Mouse (Mus musculus) liver, embryonic 14.5 days (tissue): ENCODE measurements around the gene Ugt1a2. TPM values are rescaled to one million over a fixed set of nuclear protein-coding genes. Genes with fewer than 3 reads are reported as not detected.

Experiments
- ATAC-seq: fragments of 200-750 bp; cut with Nextera tagmentation; 2 replicates; pipeline ENCODE4 v1.8.0; 2017; ENCODE audit warnings: moderate number of reproducible peaks, mild to moderate bottlenecking, moderate library complexity; ENCODE audit not compliant: insufficient read depth
- DNase-seq, 3 experiments: peaks; one replicate each; pipeline ENCODE4 v3.0.0-alpha.2; 2012 to 2013; ENCODE audit warnings: low read depth in 3 of 3, low spot score in 3 of 3
- H3K27ac ChIP-seq: fragments of 300-500 bp; sonication (generic); 2 replicates; pipeline ENCODE4 v1.5.1; 2014; ENCODE audit warnings: moderate library complexity, mild to moderate bottlenecking, control low read depth, inconsistent platforms
- H3K27me3 ChIP-seq: fragments of 300-500 bp; sonication (generic); 2 replicates; pipeline ENCODE4 v1.6.1; 2014; ENCODE audit warnings: mild to moderate bottlenecking, low read length, moderate library complexity; ENCODE audit not compliant: control insufficient read depth, insufficient read depth
- H3K36me3 ChIP-seq: fragments of 300-500 bp; sonication (generic); replicated peaks from 2 replicates; pipeline ENCODE4 v1.6.1; 2014; ENCODE audit warnings: low read depth; ENCODE audit not compliant: control insufficient read depth, insufficient read depth
- H3K4me1 ChIP-seq, 2 experiments: fragments of 200-500 bp in 1 of 2; fragments of 300-500 bp in 1 of 2; sonication (generic) in 1 of 2; replicated peaks; 2 replicates each; pipeline ENCODE4 v1.6.1; 2012 to 2014; ENCODE audit warnings: antibody characterized with exemption in 1 of 2, inconsistent platforms in 1 of 2, low read length in 1 of 2; ENCODE audit not compliant: control insufficient read depth in 2 of 2, insufficient read depth in 2 of 2
- H3K4me2 ChIP-seq: fragments of 300-500 bp; sonication (generic); 2 replicates; pipeline ENCODE4 v1.6.1; 2014; ENCODE audit warnings: low read depth, mild to moderate bottlenecking, control low read depth, moderate library complexity
- H3K4me3 ChIP-seq, 2 experiments: fragments of 200-500 bp in 1 of 2; fragments of 300-500 bp in 1 of 2; sonication (generic) in 1 of 2; 2 replicates each; pipeline ENCODE4 v1.5.1; 2012 to 2014; ENCODE audit warnings: low read depth in 2 of 2, low read length in 2 of 2, mild to moderate bottlenecking in 2 of 2, control low read depth in 1 of 2, inconsistent platforms in 1 of 2, moderate library complexity in 1 of 2; ENCODE audit not compliant: insufficient read depth in 1 of 2
- H3K9ac ChIP-seq: fragments of 300-500 bp; sonication (generic); replicated peaks from 2 replicates; pipeline ENCODE4 v1.6.1; 2014; ENCODE audit warnings: mild to moderate bottlenecking, control low read depth, moderate library complexity
- H3K9me3 ChIP-seq: fragments of 300-500 bp; sonication (generic); 2 replicates; pipeline ENCODE4 v1.6.1; 2016; ENCODE audit warnings: low read length, mixed read lengths; ENCODE audit not compliant: control insufficient read depth
- CTCF ChIP-seq: IDR thresholded peaks from 2 replicates; pipeline ENCODE4 v1.5.1; 2016; ENCODE audit warnings: antibody characterized with exemption, low read depth, control low read depth
- EP300 ChIP-seq: IDR thresholded peaks from 2 replicates; pipeline ENCODE4 v1.6.1; 2016; ENCODE audit warnings: antibody characterized with exemption, low read depth
- WGBS: fragments of 180-500 bp; shearing (Covaris S2); extraction: QIAGEN DNeasy Blood & Tissue Kit; methylation state at CpG from one replicate; pipeline ENCODE4 v1.1.7; 2014; ENCODE audit not compliant: insufficient replicate concordance; 5-methylcytosine and 5-hydroxymethylcytosine counted together
- polyA plus RNA-seq, 2 experiments: library from polyadenylated mRNA; depleted of rRNA in 1 of 2; stranded (reverse) in 1 of 2; unstranded in 1 of 2; fragments of >200 nt; fragmentation: Nextera tagmentation in 1 of 2; extraction: Ambion mirVana in 1 of 2; gene quantifications; 2 replicates each; pipeline versions ENCODE4 v1.2.1 to v1.2.3; 2012 to 2014

Gene Ugt1a2
- polyA plus RNA-seq, 2 experiments = 0.02 TPM; not detected in 1

DNA sequence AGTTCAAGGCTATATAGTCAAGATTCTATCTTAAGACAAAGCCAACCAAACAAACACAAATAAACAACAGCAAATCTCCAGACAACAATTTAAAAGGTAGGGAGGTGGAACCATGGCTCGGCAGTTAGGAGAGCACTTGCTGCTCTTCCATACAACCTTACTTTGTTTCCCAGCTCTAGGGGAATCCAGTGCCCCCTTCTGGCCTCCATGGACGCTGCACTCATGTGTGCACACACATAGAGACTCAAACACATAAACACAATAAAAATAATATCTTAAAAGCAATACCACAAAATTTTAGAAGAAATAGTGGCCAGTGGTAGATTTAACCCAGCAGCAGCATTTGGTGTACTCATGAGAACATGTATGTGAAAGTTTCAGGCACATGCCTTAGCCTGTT is 16.7 kb downstream of the Ugt1a2 start:
- Histone ChIP-seq H3K4me3 (no peak overlapping the region), H3K9ac (no peak overlapping the region), H3K36me3 (no peaks in the 10 kb centered on the region), H3K4me1 (no peaks in the 10 kb centered on the region), H3K27ac (no peak overlapping the region), H3K4me2 (no peak overlapping the region), H3K27me3 (no peaks in the 10 kb centered on the region), H3K9me3 (peaks cover 21% of the 10 kb centered on the region)
- DNase-seq = no peak
- TF ChIP-seq EP300 (no peak), CTCF (no peak)
- 37% methylated on average over 2 of the region's 2 CpGs for WGBS
- no peak for ATAC-seq

DNA sequence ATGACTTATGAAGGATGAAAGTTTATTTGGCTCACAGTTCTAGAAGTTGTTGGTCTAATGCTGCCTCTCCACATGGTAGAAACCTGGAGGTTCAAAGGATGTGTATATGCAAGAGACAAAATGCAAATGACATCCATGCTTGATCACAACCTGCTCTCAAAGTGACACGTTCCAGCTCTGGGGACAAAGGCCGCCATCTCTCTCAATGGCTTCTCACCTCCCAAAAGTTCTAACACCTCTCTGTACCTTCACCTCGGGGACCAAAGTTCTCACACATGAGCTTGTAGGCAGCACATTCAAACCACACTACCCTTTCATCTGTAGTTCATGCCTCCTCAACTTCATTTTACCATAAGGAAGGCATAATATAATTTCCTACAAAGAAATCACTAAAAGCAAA is 17.2 kb downstream of the Ugt1a2 start:
- TF ChIP-seq CTCF (no peak), EP300 (no peak)
- no peak overlapping the region for H3K9ac ChIP-seq
- H3K4me1 ChIP-seq = no peaks in the 10 kb centered on the region
- H3K9me3 ChIP-seq = peaks cover 21% of the 10 kb centered on the region
- no peak overlapping the region for H3K4me3 ChIP-seq
- no peak for DNase-seq
- 27% methylated on average over 3 of the region's 3 CpGs for WGBS
- H3K36me3 ChIP-seq = no peaks in the 10 kb centered on the region
- no peak for ATAC-seq
- H3K27me3 ChIP-seq = no peaks in the 10 kb centered on the region
- H3K4me2 ChIP-seq = no peak overlapping the region
- H3K27ac ChIP-seq = no peak overlapping the region

DNA sequence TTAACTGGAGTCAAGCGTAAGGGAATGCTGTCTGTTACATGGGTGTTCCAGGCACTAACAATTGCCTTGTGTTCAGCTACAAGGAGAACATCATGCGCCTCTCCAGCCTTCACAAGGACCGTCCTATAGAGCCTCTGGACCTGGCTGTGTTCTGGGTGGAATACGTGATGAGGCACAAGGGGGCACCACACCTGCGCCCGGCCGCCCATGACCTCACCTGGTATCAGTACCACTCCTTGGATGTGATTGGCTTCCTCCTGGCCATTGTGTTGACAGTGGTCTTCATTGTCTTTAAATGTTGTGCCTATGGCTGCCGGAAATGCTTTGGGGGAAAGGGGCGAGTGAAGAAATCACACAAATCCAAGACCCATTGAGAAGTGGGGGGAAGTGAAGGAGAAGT is 17.6 kb downstream of the Ugt1a2 start:
- no peak overlapping the region for H3K4me2 ChIP-seq
- no peaks in the 10 kb centered on the region for H3K36me3 ChIP-seq
- H3K27ac ChIP-seq = no peak overlapping the region
- 51% methylated on average over 9 of the region's 9 CpGs for WGBS
- no peaks in the 10 kb centered on the region for H3K27me3 ChIP-seq
- no peak overlapping the region for H3K9ac ChIP-seq
- peaks cover 17% of the 10 kb centered on the region for H3K9me3 ChIP-seq
- DNase-seq (no peak), ATAC-seq (no peak)
- H3K4me3 ChIP-seq = no peak overlapping the region
- H3K4me1 ChIP-seq = no peaks in the 10 kb centered on the region
- TF ChIP-seq CTCF (no peak), EP300 (no peak)

DNA sequence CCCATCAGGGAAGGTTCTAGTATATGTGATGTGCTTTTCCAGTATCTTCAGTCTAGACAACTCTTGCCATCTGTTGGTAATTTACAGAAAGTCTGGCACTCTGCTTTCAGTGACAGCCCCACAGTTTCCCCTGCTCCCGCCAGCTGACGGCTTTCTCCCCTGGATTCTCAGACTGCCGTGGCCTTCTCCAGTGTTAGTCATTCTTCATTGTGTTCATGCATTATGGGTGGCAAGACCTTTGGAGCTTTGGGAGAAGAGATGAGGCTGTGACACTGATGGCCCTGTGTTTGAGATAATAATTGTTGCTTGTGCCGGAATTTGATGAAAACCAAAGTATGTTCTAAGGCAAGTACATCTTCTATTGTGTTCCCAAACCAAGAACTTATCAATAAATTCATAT is 18.2 kb downstream of the Ugt1a2 start:
- 37% methylated on average over 4 of the region's 4 CpGs for WGBS
- no peak for DNase-seq
- no peak overlapping the region for H3K27ac ChIP-seq

DNA sequence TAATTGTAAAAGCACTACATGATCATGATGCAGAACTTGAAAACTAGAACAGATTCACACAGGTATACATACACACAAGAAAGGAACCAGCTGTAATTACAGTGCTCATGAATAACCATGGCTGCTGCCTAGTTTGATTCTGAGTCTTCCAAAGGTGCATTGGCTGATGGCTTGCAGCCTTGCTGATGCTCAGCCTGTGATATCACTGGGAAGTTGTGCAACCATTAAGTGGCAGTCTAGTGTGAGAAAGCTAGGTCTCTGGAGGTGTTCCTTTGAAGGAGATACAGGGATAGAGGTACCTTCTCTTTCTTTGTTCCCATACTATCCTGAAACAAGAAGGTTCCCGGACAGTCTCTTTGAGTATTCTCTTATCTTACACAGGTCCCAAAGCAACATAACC is 18.7 kb downstream of the Ugt1a2 start:
- DNase-seq (no peak), ATAC-seq (no peak)
- Histone ChIP-seq H3K9me3 (peaks cover 7% of the 10 kb centered on the region), H3K4me3 (no peak overlapping the region), H3K9ac (no peak overlapping the region), H3K27me3 (no peaks in the 10 kb centered on the region), H3K4me2 (no peak overlapping the region), H3K27ac (no peak overlapping the region), H3K36me3 (no peaks in the 10 kb centered on the region), H3K4me1 (no peaks in the 10 kb centered on the region)
- WGBS = 7% methylated on average over 1 of the region's 1 CpGs
- TF ChIP-seq CTCF (no peak), EP300 (no peak)

More for the DNA sequence above, 18.2 kb downstream of the Ugt1a2 start:
- TF ChIP-seq CTCF (no peak), EP300 (no peak)
- peaks cover 11% of the 10 kb centered on the region for H3K9me3 ChIP-seq
- ATAC-seq = no peak
- H3K36me3 ChIP-seq = no peaks in the 10 kb centered on the region
- H3K4me2 ChIP-seq = no peak overlapping the region
- no peak overlapping the region for H3K4me3 ChIP-seq
- H3K9ac ChIP-seq = no peak overlapping the region
- H3K4me1 ChIP-seq = no peaks in the 10 kb centered on the region
- no peaks in the 10 kb centered on the region for H3K27me3 ChIP-seq
